Mouse (Mus musculus): ENCODE data around the gene Hoxc9.

Gene Hoxc9

GRCm38 (mm10) chr15:102976171-102976570 lies at the start of gene Hoxc9:
Gene Hoxc9 (plus strand): TSS chr15:102976439.
- no peak for DNase-seq (ENCODE audit: low spot score in 2 of 2)

DNA sequence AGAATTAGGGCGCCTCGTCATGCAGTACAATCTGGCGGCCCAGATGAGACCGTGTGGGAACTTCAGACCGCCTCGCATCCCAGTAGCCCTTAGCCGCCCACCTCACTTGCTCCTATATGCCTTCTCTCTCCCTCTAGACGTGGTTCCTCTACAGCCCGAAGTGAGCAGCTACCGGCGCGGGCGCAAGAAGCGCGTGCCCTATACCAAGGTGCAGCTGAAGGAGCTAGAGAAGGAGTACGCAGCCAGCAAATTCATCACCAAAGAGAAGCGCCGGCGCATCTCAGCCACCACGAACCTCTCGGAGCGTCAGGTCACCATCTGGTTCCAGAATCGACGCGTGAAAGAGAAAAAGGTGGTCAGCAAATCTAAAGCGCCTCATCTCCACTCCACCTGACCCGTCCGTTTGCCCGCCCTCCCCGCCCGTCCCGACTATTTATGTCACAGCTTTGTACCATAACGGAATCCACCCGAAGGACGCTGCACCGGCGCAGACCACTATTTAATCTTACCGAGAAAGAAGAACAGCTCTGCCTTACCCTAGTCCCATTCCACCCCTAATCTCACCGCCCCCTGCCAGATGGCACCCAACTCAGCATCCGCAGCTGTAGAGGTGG lies 49.1 kb upstream of the Hoxc9 start:
- DNase-seq (ENCODE audit: low spot score in 2 of 2) = no peak

- no peak for DNase-seq (ENCODE audit: low spot score in 2 of 2)
Observed at GRCm38 (mm10) chr15:102931706-102932358, 44.4 kb upstream of the Hoxc9 start.

DNA sequence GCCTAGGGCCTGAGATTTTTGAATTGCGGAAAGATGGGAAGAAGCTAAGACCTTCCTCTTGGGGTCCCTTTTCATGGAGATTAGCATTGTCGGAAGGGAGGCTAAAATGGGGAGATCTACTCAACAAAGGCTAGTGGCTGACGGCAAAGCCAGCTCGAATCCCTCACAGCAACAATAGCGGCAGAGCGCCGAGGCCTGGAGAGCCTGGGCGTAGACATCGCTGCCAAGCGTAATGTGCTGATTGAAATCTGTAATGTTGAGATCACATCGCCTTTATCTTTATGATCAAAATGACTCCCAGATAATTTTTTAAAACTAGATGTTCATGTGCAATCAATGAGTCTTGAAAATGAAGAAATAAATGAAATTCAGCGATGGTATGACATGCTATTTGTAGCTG lies 41.8 kb upstream of the Hoxc9 start:
- DNase-seq (ENCODE audit: low spot score in 2 of 2) = no peak

GRCm38 (mm10) chr15:102934897-102935296 lies 41.3 kb upstream of the Hoxc9 start:
- DNase-seq (ENCODE audit: low spot score in 2 of 2) = no peak

GRCm38 (mm10) chr15:102936279-102936972 lies 39.8 kb upstream of the Hoxc9 start, which contains the start of gene Hoxc12:
Gene Hoxc12 (plus strand): TSS chr15:102936757.
- no peak for DNase-seq (ENCODE audit: low spot score in 2 of 2)

DNA sequence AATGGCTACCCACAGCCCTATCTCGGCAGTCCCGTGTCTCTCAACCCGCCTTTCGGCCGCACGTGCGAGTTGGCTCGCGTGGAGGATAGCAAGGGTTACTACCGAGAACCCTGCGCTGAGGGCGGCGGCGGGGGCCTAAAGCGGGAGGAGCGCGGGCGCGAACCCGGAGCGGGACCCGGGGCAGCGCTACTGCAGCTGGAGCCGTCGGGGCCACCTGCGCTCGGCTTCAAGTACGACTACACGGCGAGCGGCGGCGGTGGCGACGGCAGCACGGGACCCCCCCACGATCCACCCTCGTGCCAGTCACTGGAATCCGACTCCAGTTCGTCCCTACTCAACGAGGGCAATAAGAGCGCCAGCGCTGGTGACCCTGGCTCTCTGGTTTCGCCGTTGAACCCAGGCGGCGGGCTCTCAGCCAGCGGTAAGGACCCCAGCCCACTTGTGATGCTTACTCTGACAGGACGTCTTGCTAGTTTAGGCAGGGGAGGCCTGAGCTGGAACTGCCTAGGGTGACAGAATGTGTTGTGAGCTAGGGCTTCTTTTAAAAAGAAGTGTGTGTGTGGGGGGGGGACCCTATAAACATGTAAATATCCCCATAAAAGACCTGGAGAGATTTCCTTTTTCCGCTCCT lies 39.1 kb upstream of the Hoxc9 start:
- no peak for DNase-seq (ENCODE audit: low spot score in 2 of 2)

DNA sequence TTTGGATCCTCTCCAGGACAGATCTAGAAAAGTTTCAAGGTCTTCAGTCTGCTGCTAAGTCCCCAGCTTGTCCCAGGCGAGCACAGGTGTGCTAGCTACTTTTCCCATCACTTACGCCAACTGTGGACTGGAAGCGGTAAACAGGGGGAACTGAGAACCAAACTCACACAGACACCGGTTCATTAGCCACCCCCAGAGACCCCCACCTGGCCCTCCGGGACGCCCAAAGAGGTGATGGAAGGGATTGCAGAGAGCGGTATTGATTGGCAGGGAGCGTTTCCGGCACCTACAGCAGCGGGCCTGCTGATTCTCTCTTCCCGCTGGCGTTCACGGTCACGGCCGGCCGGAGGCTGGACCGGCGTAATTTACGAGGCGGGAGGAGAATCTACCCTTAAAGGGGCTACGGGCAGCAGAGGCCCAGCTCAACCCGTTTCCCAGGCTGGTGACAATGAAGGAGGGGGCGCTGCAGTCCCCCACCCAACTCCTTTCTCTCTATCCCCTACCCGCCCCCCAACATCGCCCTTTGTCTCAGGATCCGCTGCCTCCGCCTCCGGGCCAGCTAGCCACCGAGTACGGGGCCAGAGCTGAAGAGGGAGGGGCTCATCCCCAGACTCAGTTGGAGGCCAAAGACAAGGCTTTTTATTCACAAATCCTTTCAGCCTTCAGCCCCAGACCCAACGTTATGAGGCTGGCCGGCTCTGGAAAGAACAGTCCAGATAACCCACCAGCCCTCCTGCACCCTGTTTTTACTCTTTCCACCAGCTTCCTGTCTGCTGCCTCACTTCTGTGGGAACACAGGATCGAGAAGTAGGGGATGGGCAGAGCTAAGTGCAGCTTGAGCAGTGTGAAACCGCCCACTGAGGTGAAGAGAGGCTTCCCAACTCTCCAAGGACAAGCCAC lies 36.7 kb upstream of the Hoxc9 start:
- no peak for DNase-seq (ENCODE audit: low spot score in 2 of 2)

- no peak for DNase-seq (ENCODE audit: low spot score in 2 of 2)
Observed at GRCm38 (mm10) chr15:102942739-102943467, 33.3 kb upstream of the Hoxc9 start.

DNA sequence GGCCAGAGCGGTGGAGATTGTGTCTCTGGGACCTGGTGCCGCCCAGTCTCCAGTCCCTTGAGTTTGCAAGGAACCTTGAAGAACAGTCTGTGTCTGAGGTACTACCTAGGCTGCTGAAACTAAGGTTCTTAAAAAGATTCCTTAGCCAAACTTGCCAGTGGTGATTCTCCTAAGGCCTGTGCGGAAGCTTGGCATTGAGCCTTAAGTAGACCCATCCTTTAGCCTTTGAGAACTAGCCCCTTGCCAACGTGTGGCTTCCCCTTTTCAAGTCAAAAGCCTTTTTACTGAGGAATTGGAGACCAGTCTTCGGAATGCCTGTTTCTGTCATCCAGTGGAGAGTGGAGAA lies 32.8 kb upstream of the Hoxc9 start:
- no peak for DNase-seq (ENCODE audit: low spot score in 2 of 2)

GRCm38 (mm10) chr15:102945185-102946077 lies 30.8 kb upstream of the Hoxc9 start:
- no peak for DNase-seq (ENCODE audit: low spot score in 2 of 2)

DNA sequence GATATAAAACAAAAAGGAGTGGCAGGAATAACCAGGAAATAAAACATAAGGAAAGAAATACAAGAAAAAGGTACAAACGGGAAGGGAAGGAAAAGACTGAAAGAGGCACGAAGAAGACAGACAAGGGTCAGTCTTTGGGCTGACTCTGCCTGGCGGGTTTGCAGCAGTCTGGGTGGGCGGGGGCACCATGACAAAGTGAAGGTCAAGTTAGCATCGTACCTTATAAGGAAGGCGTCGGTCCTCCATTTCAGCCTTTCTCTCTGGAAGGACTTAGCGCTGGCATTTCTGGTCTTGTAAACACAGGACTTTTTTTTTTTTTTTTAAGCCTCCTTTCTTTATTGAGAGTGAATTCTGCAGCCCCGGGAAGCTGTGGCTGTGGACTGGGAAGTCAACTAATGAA lies 29.0 kb upstream of the Hoxc9 start:
- DNase-seq (ENCODE audit: low spot score in 2 of 2) = no peak

DNA sequence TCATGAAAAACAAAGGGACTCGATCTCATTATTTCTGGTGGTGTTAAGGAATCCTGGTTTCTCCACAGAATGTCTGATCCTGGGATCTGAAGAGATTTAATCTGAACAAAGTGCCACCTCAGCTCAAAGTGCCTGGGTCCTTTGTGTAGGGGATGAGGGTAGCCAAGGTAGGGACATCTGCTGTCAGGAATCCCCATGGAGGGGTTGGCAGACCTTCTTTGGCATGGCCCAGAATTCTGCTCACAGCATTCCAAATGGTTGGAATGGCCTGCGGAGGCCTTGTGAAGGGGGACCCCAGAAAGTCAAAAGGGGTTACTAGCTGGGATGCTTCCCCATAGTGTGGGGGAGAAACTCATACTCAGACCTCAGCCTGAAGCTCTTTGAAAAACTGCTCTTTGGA lies 27.4 kb upstream of the Hoxc9 start:
- no peak for DNase-seq (ENCODE audit: low spot score in 2 of 2)

GRCm38 (mm10) chr15:102949696-102950095 lies 26.5 kb upstream of the Hoxc9 start:
- DNase-seq (ENCODE audit: low spot score in 2 of 2) = no peak

DNA sequence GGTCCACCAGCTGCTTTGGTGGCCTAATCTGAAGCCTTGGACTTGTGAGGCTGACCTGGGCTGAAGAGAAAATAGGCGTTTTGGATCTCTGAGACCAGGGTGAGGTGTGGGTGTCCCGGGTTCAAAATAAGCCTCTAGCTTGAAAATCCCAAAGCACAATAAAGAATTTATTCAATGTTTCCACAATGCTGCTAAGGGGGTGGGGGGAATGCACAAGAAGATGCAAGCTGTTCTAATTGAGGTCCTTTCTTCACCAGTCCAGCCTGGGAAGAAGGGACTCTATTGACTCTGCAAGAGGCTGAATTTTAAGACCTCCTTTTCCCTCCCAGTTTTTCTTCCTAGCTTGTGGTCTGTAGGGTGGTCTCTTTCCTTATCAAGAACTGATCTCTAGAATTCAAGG lies 25.4 kb upstream of the Hoxc9 start:
- DNase-seq (ENCODE audit: low spot score in 2 of 2) = no peak

GRCm38 (mm10) chr15:102953561-102953960 lies 22.7 kb upstream of the Hoxc9 start:
- no peak for DNase-seq (ENCODE audit: low spot score in 2 of 2)

DNA sequence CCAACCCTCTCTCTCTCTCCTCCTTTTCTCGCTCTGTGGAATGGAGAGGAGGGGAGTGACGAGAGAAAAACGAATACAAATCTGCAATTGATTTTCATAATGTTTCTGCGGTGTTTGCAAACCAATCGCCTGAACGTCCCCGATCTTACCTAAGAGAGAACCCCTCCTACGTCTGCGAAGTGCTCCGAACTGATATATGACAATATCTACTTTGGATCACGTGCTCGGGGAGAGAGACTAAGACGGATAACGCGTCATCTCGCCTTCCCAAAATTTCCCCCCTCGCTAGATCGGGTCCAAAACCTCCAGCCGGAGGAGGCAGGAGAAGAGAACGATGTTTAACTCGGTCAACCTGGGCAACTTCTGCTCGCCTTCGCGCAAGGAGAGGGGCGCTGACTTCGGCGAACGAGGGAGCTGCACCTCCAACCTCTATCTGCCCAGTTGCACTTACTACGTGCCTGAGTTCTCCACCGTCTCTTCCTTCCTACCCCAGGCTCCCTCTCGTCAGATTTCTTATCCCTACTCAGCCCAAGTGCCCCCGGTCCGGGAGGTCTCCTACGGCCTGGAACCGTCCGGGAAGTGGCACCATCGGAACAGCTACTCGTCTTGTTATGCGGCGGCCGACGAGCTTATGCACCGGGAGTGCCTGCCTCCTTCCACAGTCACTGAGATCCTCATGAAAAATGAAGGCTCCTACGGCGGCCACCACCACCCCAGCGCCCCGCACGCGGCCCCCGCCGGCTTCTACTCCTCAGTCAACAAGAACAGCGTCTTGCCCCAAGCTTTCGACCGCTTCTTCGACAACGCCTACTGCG lies 21.8 kb upstream of the Hoxc9 start, which contains the start of gene Hoxc11:
Hoxc11 (plus strand) TSS at position 236 of the 815 bp plus-strand sequence.
- no peak for DNase-seq (ENCODE audit: low spot score in 2 of 2)

GRCm38 (mm10) chr15:102955007-102955382 lies 21.2 kb upstream of the Hoxc9 start:
- DNase-seq (ENCODE audit: low spot score in 2 of 2) = no peak

All from frontal cortex, postnatal 14 days (tissue).